Mouse (Mus musculus): ENCODE measurements around the gene Zfp458. TPM values are rescaled to one million over a fixed set of nuclear protein-coding genes. Genes with fewer than 3 reads are reported as not detected.
"Not testable (repeated sequence)": the region's sequence is repeated elsewhere in the genome, so short reads cannot be mapped to it uniquely, and the experiment has no call there.

Zfp458 gene
- 0.38 and 0.83 TPM in 2 replicates for polyA plus RNA-seq (2012; rRNA removed)

GRCm38 (mm10) chr13:67278314-67278713 is at the start of gene Zfp458:
Zfp458 (minus strand) TSS chr13:67278466.
- Histone ChIP-seq H3K4me3 (replicated peaks; ENCODE audit: extremely low read depth, low read depth, low read length) (no peak within 1 kb of the TSS), H3K4me1 (ENCODE audit: control insufficient read depth, insufficient read depth, low read length) (no peaks in the 10 kb centered on the region)
- DNase-seq = peak; percentile 30
- 44% methylated on average over 7 of the region's 7 CpGs for WGBS
- TF ChIP-seq POLR2A (IDR thresholded peaks at IDR 0.05; ENCODE audit: borderline replicate concordance, extremely low read depth, low read depth, low read length) (no peak), CTCF (IDR thresholded peaks at IDR 0.05; ENCODE audit: insufficient read depth, low read length) (no peak)

DNA sequence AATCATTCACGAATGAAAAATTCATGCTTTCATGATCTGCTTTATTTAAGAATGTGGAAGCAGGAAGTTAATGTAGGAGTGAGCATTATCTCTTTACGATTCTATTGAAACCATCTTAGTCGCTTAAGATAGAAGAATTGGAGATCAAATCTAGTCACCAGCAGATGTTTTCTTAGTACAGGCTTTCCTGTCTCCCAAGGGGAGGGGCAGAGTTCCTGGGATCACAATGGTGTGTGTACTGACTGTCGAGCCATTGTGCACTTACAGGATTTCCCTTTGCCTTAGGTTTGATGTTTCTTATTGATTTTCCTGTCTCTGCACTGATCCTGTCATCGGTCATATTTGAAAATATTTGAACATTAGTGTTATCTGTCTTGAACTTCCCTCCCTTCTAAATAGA is 28.5 kb upstream of the Zfp458 start:
- DNase-seq = no peak
- Histone ChIP-seq H3K4me1 (ENCODE audit: control insufficient read depth, insufficient read depth, low read length) (no peaks in the 10 kb centered on the region), H3K4me3 (replicated peaks; ENCODE audit: extremely low read depth, low read depth, low read length) (peak overlapping the region; percentile 60)
- TF ChIP-seq POLR2A (IDR thresholded peaks at IDR 0.05; ENCODE audit: borderline replicate concordance, extremely low read depth, low read depth, low read length) (no peak), CTCF (IDR thresholded peaks at IDR 0.05; ENCODE audit: insufficient read depth, low read length) (no peak)
- WGBS = 11% methylated on average over 5 of the region's 5 CpGs

- TF ChIP-seq POLR2A (IDR thresholded peaks at IDR 0.05; ENCODE audit: borderline replicate concordance, extremely low read depth, low read depth, low read length) (peak; percentile 48; the same call in 1 of the 2 replicates), CTCF (IDR thresholded peaks at IDR 0.05; ENCODE audit: insufficient read depth, low read length) (no peak)
- Histone ChIP-seq H3K4me1 (ENCODE audit: control insufficient read depth, insufficient read depth, low read length) (no peaks in the 10 kb centered on the region), H3K4me3 (replicated peaks; ENCODE audit: extremely low read depth, low read depth, low read length) (peak within 1 kb of the TSS; percentile 96)
- 12% methylated on average over 16 of the region's 16 CpGs for WGBS
- DNase-seq = peak; percentile 93
Measured at GRCm38 (mm10) chr13:67305822-67306672, 27.8 kb upstream of the Zfp458 start, which contains the start of gene Zfp457. Zfp457 (minus strand) TSS chr13:67306485.

- 30% methylated on average over 9 of the region's 9 CpGs for WGBS
- H3K4me3 ChIP-seq (replicated peaks; ENCODE audit: extremely low read depth, low read depth, low read length) = peak overlapping the region; percentile 99
- not testable (repeated sequence) for DNase-seq; H3K4me1 ChIP-seq (ENCODE audit: control insufficient read depth, insufficient read depth, low read length)
Measured at GRCm38 (mm10) chr13:67269383-67270065, 8.7 kb downstream of the Zfp458 start.

DNA sequence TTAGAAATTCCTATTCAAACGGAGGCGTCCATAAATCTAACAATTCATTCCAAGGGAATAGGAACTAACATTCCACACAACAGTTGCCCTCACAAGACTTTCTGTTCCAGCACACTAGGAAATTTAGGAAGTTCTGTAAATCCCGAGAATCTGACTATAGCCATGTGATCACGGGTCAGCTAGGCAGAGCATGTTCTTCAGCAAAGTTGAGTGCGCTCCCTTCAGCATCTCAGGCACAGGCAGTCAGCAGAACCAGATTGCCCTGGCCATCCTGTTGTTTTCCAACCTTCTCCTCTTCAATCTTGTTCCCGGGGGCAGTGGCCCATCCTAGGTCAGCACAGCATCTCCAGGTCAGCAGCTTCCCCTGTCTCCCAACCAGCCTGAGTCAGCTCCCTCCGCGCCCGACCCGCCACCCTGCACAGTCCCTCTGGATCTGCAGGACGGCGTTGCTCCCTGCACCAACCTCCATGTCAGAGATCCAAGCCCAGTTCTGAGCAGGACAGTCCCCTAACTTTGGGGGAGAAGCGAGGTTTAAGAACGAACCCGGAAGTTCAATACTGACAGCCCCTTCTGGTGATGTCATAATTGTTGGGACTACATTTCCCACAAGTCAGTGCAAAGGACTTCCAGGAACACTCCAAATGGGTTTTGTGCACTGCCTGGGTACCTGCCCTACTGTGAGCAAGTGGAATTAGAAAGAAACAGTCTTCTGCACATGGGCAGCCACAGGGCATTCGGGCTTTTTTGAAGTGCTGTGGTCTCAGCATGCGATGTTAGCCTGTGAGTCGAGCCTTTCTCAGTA is 9.5 kb downstream of the Zfp458 start:
- H3K4me1 ChIP-seq (ENCODE audit: control insufficient read depth, insufficient read depth, low read length) = no peaks in the 10 kb centered on the region
- 6% methylated on average over 18 of the region's 18 CpGs for WGBS
- peak; percentile 69 for DNase-seq
- H3K4me3 ChIP-seq (replicated peaks; ENCODE audit: extremely low read depth, low read depth, low read length) = peak overlapping the region; percentile 99
- TF ChIP-seq CTCF (IDR thresholded peaks at IDR 0.05; ENCODE audit: insufficient read depth, low read length) (no peak), POLR2A (IDR thresholded peaks at IDR 0.05; ENCODE audit: borderline replicate concordance, extremely low read depth, low read depth, low read length) (peak; percentile 27; the same call in 1 of the 2 replicates)

DNA sequence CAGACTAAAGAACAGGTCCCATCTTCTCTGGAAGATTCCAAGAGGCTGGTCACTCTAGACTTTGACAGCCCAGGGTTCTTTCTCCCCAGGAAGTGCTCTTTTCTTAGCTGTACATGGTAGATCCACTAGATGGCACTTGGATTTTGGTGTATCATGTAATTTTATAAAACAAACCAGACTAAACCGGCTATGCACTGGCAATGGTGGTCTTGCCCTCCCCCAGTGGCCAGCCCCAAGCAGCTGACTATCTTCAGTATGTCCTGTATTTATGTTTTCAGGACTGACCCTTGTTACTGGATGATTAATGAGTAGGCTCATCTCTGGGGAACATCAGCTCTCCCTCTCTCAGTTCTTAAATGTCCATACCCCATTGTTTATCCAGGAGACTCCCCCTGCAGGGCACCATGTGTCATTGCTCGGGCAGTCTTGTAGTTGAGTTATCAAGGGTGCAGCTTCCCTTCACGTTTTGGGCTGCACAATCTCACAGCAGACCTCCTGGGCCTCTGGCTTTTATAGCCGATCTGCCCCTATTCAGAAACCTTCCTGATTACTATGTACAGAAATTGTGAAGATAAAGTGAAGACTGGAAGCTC is 64.2 kb downstream of the Zfp458 start:
- WGBS = 54% methylated on average over 4 of the region's 4 CpGs
- TF ChIP-seq POLR2A (IDR thresholded peaks at IDR 0.05; ENCODE audit: borderline replicate concordance, extremely low read depth, low read depth, low read length) (no peak), CTCF (IDR thresholded peaks at IDR 0.05; ENCODE audit: insufficient read depth, low read length) (0 out of 2 replicates have a peak, but pooled peaks have one; percentile 8)
- no peaks in the 10 kb centered on the region for H3K4me1 ChIP-seq (ENCODE audit: control insufficient read depth, insufficient read depth, low read length)
- no peak overlapping the region for H3K4me3 ChIP-seq (replicated peaks; ENCODE audit: extremely low read depth, low read depth, low read length)
- no peak for DNase-seq

Other genes with a start within 250 kb of the Zfp458 start
- gene Zfp712, start 217.3 kb downstream of the Zfp458 start, polyA plus RNA-seq (2012; rRNA removed) = 0.22 and 0.49 TPM in 2 replicates
- 0.10 and 0.14 TPM in 2 replicates for gene Zfp708, start 180.5 kb downstream of the Zfp458 start, polyA plus RNA-seq (2012; rRNA removed)
- 1.5 and 3.1 TPM in 2 replicates for gene Gm28557, start 169.9 kb downstream of the Zfp458 start, polyA plus RNA-seq (2012; rRNA removed)
- gene Rslcan18, start 162.2 kb downstream of the Zfp458 start, polyA plus RNA-seq (2012; rRNA removed) = 0.05 and 0.12 TPM in 2 replicates
- gene Zfp759, start 156.8 kb downstream of the Zfp458 start, polyA plus RNA-seq (2012; rRNA removed) = 0.11 and 0.21 TPM in 2 replicates
- 0.37 and 2.2 TPM in 2 replicates for gene Rsl1, start 105.3 kb downstream of the Zfp458 start, polyA plus RNA-seq (2012; rRNA removed)
- 0.28 and 0.45 TPM in 2 replicates for gene Zfp455, start 84.0 kb downstream of the Zfp458 start, polyA plus RNA-seq (2012; rRNA removed)
- gene Zfp457, start 28.0 kb upstream of the Zfp458 start, polyA plus RNA-seq (2012; rRNA removed) = 0.69 and 0.95 TPM in 2 replicates
- gene Zfp595, start 54.1 kb upstream of the Zfp458 start, polyA plus RNA-seq (2012; rRNA removed) = 0.65 and 1.1 TPM in 2 replicates
- gene Gm28044, start 82.1 kb upstream of the Zfp458 start, polyA plus RNA-seq (2012; rRNA removed) = not detected in 2 replicates
- gene Zfp953, start 82.1 kb upstream of the Zfp458 start, polyA plus RNA-seq (2012; rRNA removed) = 0.20 and 0.38 TPM in 2 replicates
- gene Gm28041, start 97.3 kb upstream of the Zfp458 start, polyA plus RNA-seq (2012; rRNA removed) = 0.17 TPM in 1 of 2 replicates, not detected in the other
- gene Zfp456, start 97.3 kb upstream of the Zfp458 start, polyA plus RNA-seq (2012; rRNA removed) = 0.17 and 0.27 TPM in 2 replicates
- gene Zfp429, start 121.4 kb upstream of the Zfp458 start, polyA plus RNA-seq (2012; rRNA removed) = 1.1 and 1.9 TPM in 2 replicates
- gene Zfp459, start 143.0 kb upstream of the Zfp458 start, polyA plus RNA-seq (2012; rRNA removed) = 0.20 and 0.43 TPM in 2 replicates
- gene Zfp874a, start 173.2 kb upstream of the Zfp458 start, polyA plus RNA-seq (2012; rRNA removed) = 0.66 and 2.5 TPM in 2 replicates
- gene Zfp874b, start 205.8 kb upstream of the Zfp458 start, polyA plus RNA-seq (2012; rRNA removed) = 1.0 and 3.1 TPM in 2 replicates
- gene Zfp58, start 222.1 kb upstream of the Zfp458 start, polyA plus RNA-seq (2012; rRNA removed) = 0.79 and 0.91 TPM in 2 replicates
- not detected in 2 replicates for gene Gm26965, start 247.7 kb upstream of the Zfp458 start, polyA plus RNA-seq (2012; rRNA removed)
- 17.9 and 21.2 TPM in 2 replicates for gene Zfp87, start 247.7 kb upstream of the Zfp458 start, polyA plus RNA-seq (2012; rRNA removed)

All from lung, adult 2 months (tissue).